Mouse (Mus musculus) kidney, embryonic 14.5 days (tissue): ENCODE data around the gene Mad1l1. TPM values are rescaled to one million over a fixed set of nuclear protein-coding genes. Genes with fewer than 3 reads are reported as not detected.

Experiments used
- ATAC-seq: fragments of 200-750 bp; cut with Nextera tagmentation; 2 replicates; pipeline ENCODE4 v1.8.0; 2017; ENCODE audit warnings: moderate number of reproducible peaks, mild to moderate bottlenecking, moderate TSS enrichment, moderate library complexity; ENCODE audit not compliant: low FRiP score, low TSS enrichment
- H3K27ac ChIP-seq: fragments of 300-500 bp; sonication (generic); 2 replicates; pipeline ENCODE4 v1.5.1; 2014; ENCODE audit warnings: low read depth, mild to moderate bottlenecking, low read length, moderate library complexity, mixed read lengths
- H3K27me3 ChIP-seq: fragments of 300-500 bp; sonication (generic); 2 replicates; pipeline ENCODE4 v1.6.1; 2014; ENCODE audit warnings: mild to moderate bottlenecking, low read length; ENCODE audit not compliant: control insufficient read depth, insufficient read depth
- H3K36me3 ChIP-seq: fragments of 300-500 bp; sonication (generic); 2 replicates; pipeline ENCODE4 v1.6.1; 2014; ENCODE audit warnings: low read length, mixed read lengths; ENCODE audit not compliant: control insufficient read depth, insufficient read depth
- H3K4me1 ChIP-seq: fragments of 300-500 bp; sonication (generic); 2 replicates; pipeline ENCODE4 v1.6.1; 2014; ENCODE audit warnings: low read length, mixed read lengths; ENCODE audit not compliant: control insufficient read depth, insufficient read depth
- H3K4me2 ChIP-seq: fragments of 300-500 bp; sonication (generic); replicated peaks from 2 replicates; pipeline ENCODE4 v1.6.1; 2014; ENCODE audit warnings: low read depth, mild to moderate bottlenecking, low read length
- H3K4me3 ChIP-seq: fragments of 300-500 bp; sonication (generic); 2 replicates; pipeline ENCODE4 v1.5.1; 2014; ENCODE audit warnings: mild to moderate bottlenecking, low read length
- H3K9ac ChIP-seq: fragments of 300-500 bp; sonication (generic); 2 replicates; pipeline ENCODE4 v1.6.1; 2014; ENCODE audit warnings: low read depth, mild to moderate bottlenecking, low read length, moderate library complexity
- H3K9me3 ChIP-seq: fragments of 300-500 bp; sonication (generic); 2 replicates; pipeline ENCODE4 v1.6.1; 2016; ENCODE audit warnings: low read length; ENCODE audit not compliant: control insufficient read depth
- WGBS: fragments of 180-500 bp; shearing (Covaris S2); extraction: QIAGEN DNeasy Blood & Tissue Kit; methylation state at CpG from one replicate; pipeline ENCODE4 v1.1.7; 2014; 5-methylcytosine and 5-hydroxymethylcytosine counted together
- polyA plus RNA-seq: library from polyadenylated mRNA; unstranded; fragments of >200 nt; fragmentation: Nextera tagmentation; extraction: Ambion mirVana; gene quantifications from 2 replicates; pipeline ENCODE4 v1.2.1, GENCODE M21; 2014

The Mad1l1 gene
- polyA plus RNA-seq, 1 experiment from 2014 or later, result 47.4 TPM

- WGBS, result 75% methylated on average over 11 of the region's 11 CpGs
- Histone ChIP-seq H3K4me1 (no peaks in the 10 kb centered on the region), H3K4me3 (no peak overlapping the region), H3K9me3 (no peaks in the 10 kb centered on the region), H3K36me3 (peaks cover 3% of the 10 kb centered on the region; the same call in 1 of the 2 replicates), H3K27ac (no peak overlapping the region), H3K9ac (no peak overlapping the region), H3K27me3 (no peaks in the 10 kb centered on the region), H3K4me2 (no peak overlapping the region)
- no peak for ATAC-seq
These were observed 229.8 kb downstream of the Mad1l1 start for GRCm38 (mm10) chr5:140091601-140092000.

GRCm38 (mm10) chr5:140089263-140089662 lies 232.1 kb downstream of the Mad1l1 start:
- no peak overlapping the region for H3K4me2 ChIP-seq
- H3K36me3 ChIP-seq, result peaks cover 3% of the 10 kb centered on the region; the same call in 1 of the 2 replicates
- H3K4me3 ChIP-seq, result no peak overlapping the region
- no peaks in the 10 kb centered on the region for H3K9me3 ChIP-seq
- ATAC-seq, result no peak
- H3K27me3 ChIP-seq, result no peaks in the 10 kb centered on the region
- no peak overlapping the region for H3K27ac ChIP-seq
- no peaks in the 10 kb centered on the region for H3K4me1 ChIP-seq
- no peak overlapping the region for H3K9ac ChIP-seq

GRCm38 (mm10) chr5:140087242-140087641 lies 234.1 kb downstream of the Mad1l1 start:
- ATAC-seq, result no peak
- peaks cover 2% of the 10 kb centered on the region; the same call in 1 of the 2 replicates for H3K36me3 ChIP-seq
- WGBS, result 95% methylated on average over 7 of the region's 7 CpGs

GRCm38 (mm10) chr5:140084341-140084740 lies 237.0 kb downstream of the Mad1l1 start:
- Histone ChIP-seq H3K4me1 (no peaks in the 10 kb centered on the region), H3K4me2 (no peak overlapping the region), H3K9me3 (no peaks in the 10 kb centered on the region), H3K9ac (no peak overlapping the region), H3K36me3 (peaks cover 6% of the 10 kb centered on the region; the same call in 1 of the 2 replicates), H3K4me3 (no peak overlapping the region), H3K27ac (no peak overlapping the region), H3K27me3 (no peaks in the 10 kb centered on the region)
- WGBS, result 94% methylated on average over 6 of the region's 6 CpGs
- no peak for ATAC-seq

More at GRCm38 (mm10) chr5:140087242-140087641, 234.1 kb downstream of the Mad1l1 start:
- Histone ChIP-seq H3K4me2 (no peak overlapping the region), H3K27ac (no peak overlapping the region), H3K27me3 (no peaks in the 10 kb centered on the region), H3K9me3 (no peaks in the 10 kb centered on the region), H3K9ac (no peak overlapping the region), H3K4me1 (no peaks in the 10 kb centered on the region), H3K4me3 (no peak overlapping the region)

- no peak overlapping the region for H3K27ac ChIP-seq
- no peaks in the 10 kb centered on the region for H3K9me3 ChIP-seq
- H3K36me3 ChIP-seq, result peaks cover 6% of the 10 kb centered on the region; the same call in 1 of the 2 replicates
- H3K9ac ChIP-seq, result no peak overlapping the region
- no peaks in the 10 kb centered on the region for H3K4me1 ChIP-seq
- H3K27me3 ChIP-seq, result no peaks in the 10 kb centered on the region
- WGBS, result 87% methylated on average over 5 of the region's 5 CpGs
- no peak overlapping the region for H3K4me2 ChIP-seq
- H3K4me3 ChIP-seq, result no peak overlapping the region
- no peak for ATAC-seq
These were observed 237.4 kb downstream of the Mad1l1 start for GRCm38 (mm10) chr5:140083911-140084310.

GRCm38 (mm10) chr5:140082204-140082812 lies 239.0 kb downstream of the Mad1l1 start:
- no peaks in the 10 kb centered on the region for H3K4me1 ChIP-seq
- no peak overlapping the region for H3K4me3 ChIP-seq
- no peaks in the 10 kb centered on the region for H3K9me3 ChIP-seq
- H3K27ac ChIP-seq, result no peak overlapping the region
- no peak for ATAC-seq
- H3K27me3 ChIP-seq, result no peaks in the 10 kb centered on the region
- H3K36me3 ChIP-seq, result peaks cover 6% of the 10 kb centered on the region; the same call in 1 of the 2 replicates
- 35% methylated on average over 11 of the region's 11 CpGs for WGBS
- H3K9ac ChIP-seq, result no peak overlapping the region
- H3K4me2 ChIP-seq, result no peak overlapping the region

- H3K9ac ChIP-seq, result no peak overlapping the region
- no peaks in the 10 kb centered on the region for H3K27me3 ChIP-seq
- ATAC-seq, result no peak
- no peaks in the 10 kb centered on the region for H3K9me3 ChIP-seq
- no peak overlapping the region for H3K27ac ChIP-seq
- H3K4me2 ChIP-seq, result no peak overlapping the region
- no peaks in the 10 kb centered on the region for H3K4me1 ChIP-seq
- peaks cover 6% of the 10 kb centered on the region; the same call in 1 of the 2 replicates for H3K36me3 ChIP-seq
- WGBS, result 86% methylated on average over 10 of the region's 10 CpGs
- no peak overlapping the region for H3K4me3 ChIP-seq
These were observed 240.3 kb downstream of the Mad1l1 start for GRCm38 (mm10) chr5:140081084-140081483.

- Histone ChIP-seq H3K9ac (no peak overlapping the region), H3K27ac (no peak overlapping the region), H3K4me3 (no peak overlapping the region), H3K4me1 (no peaks in the 10 kb centered on the region), H3K4me2 (no peak overlapping the region), H3K9me3 (no peaks in the 10 kb centered on the region), H3K27me3 (no peaks in the 10 kb centered on the region), H3K36me3 (peaks cover 9% of the 10 kb centered on the region; the same call in 1 of the 2 replicates)
- WGBS, result 98% methylated on average over 4 of the region's 4 CpGs
- no peak for ATAC-seq
These were observed 241.8 kb downstream of the Mad1l1 start for GRCm38 (mm10) chr5:140079511-140079910.

- 0 out of 2 replicates have a peak, but pooled peaks cover 4% of the 10 kb centered on the region for H3K4me1 ChIP-seq
- no peaks in the 10 kb centered on the region for H3K27me3 ChIP-seq
- H3K27ac ChIP-seq, result no peak overlapping the region
- no peak for ATAC-seq
- no peak overlapping the region for H3K4me3 ChIP-seq
- WGBS, result 91% methylated on average over 3 of the region's 3 CpGs
- H3K9me3 ChIP-seq, result no peaks in the 10 kb centered on the region
- no peak overlapping the region for H3K4me2 ChIP-seq
- no peak overlapping the region for H3K9ac ChIP-seq
- H3K36me3 ChIP-seq, result peaks cover 6% of the 10 kb centered on the region; the same call in 1 of the 2 replicates
These were observed 242.9 kb downstream of the Mad1l1 start for GRCm38 (mm10) chr5:140078406-140078805.
